Mouse (Mus musculus) CH12.LX (cell line): ENCODE data around the gene Ankrd10.

ENCODE experiments used
- CTCF ChIP-seq, 2 experiments: IDR thresholded peaks in 1 of 2; conservative IDR thresholded peaks in 1 of 2; 2 replicates each; pipeline ENCODE4 v1.5.1; 2011 to 2012; ENCODE audit warnings: low read depth in 2 of 2, low read length in 2 of 2, improper control_type of control experiment in 1 of 2, inconsistent platforms in 1 of 2, mild to moderate bottlenecking in 1 of 2, moderate library complexity in 1 of 2
- EP300 ChIP-seq: IDR thresholded peaks from 2 replicates; pipeline ENCODE4 v1.6.1; 2011; ENCODE audit warnings: low read length, improper control_type of control experiment
- HCFC1 ChIP-seq: IDR thresholded peaks from 2 replicates; pipeline ENCODE4 v1.6.1; 2012; ENCODE audit warnings: low read depth, mild to moderate bottlenecking, inconsistent platforms, low read length, improper control_type of control experiment
- MYC ChIP-seq: IDR thresholded peaks from 2 replicates; pipeline ENCODE4 v1.6.1; 2011; ENCODE audit warnings: low read depth, mild to moderate bottlenecking, improper control_type of control experiment, low read length
- NELFE ChIP-seq: IDR thresholded peaks from 2 replicates; pipeline ENCODE4 v1.6.1; 2011; ENCODE audit warnings: low read depth, low read length, improper control_type of control experiment
- POLR2A ChIP-seq: IDR thresholded peaks from 2 replicates; pipeline ENCODE4 v1.6.1; 2011; ENCODE audit warnings: low read depth, mild to moderate bottlenecking, improper control_type of control experiment, low read length

GRCm38 (mm10) chr8:11574911-11575603 is 60.5 kb downstream of the Ankrd10 start:
- TF ChIP-seq MYC (no peak), CTCF (conservative IDR thresholded peaks at IDR 0.05 in 1 of 2, IDR thresholded peaks at IDR 0.05 in 1 of 2; ENCODE audit: low read depth in 2 of 2, low read length in 2 of 2) (no peak), HCFC1 (no peak), EP300 (no peak), POLR2A (no peak), NELFE (no peak)
